Mouse (Mus musculus) cerebellum, postnatal 4 days (tissue): ENCODE results near the gene Pds5a.

Source experiments
- DNase-seq, 2 experiments: peaks; one replicate each; pipeline ENCODE4 v3.0.0; 2022; ENCODE audit warnings: low spot score in 2 of 2, mixed read lengths in 1 of 2

The Pds5a gene

GRCm38 (mm10) chr5:65565486-65565885 lies 132.6 kb downstream of the Pds5a start:
- no peak for DNase-seq

DNA sequence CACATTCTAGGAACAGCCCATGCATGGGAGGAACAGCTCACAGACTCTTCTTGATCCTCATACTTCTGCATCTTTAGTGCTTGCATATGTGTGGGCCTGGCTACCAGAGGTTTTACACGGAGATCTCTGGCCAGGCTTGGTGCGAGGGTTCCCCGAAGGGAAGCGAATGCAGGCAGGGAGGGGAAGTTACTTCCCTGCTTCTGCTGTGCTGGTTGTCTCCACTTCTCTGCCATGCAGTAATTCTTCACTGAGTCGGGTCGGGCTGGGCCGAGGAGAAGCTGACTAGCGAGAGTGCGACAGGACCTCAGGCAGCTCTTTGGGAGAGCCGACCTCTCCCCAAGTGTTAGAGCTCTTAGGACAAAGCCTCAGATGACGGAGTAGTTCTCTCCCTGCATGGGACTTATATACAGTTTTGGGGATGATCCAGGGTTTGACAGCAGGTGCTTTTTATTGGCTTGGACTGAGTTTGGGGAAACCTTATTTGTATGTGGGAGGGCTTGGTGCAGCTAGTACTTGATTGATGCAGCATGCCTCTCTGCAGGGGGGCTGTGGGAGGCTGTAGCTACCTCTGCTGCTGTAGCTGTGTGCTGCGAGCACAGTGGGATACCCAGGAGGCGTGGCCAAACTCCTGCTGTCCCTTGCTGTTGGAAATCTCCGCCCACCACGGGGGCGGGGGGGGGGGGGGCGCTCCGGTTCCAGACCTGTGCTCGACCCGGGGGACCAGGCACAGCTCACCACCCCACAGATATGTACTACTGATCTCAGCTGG lies 136.8 kb downstream of the Pds5a start:
- no peak for DNase-seq

GRCm38 (mm10) chr5:65557109-65557508 lies 141.0 kb downstream of the Pds5a start:
- DNase-seq = no peak
